Mouse (Mus musculus): ENCODE results near the gene Srrt.
A peak's percentile ranks its signal among the peaks of the same experiment; 100 is the strongest.
"Not testable (repeated sequence)": the region's sequence is repeated elsewhere in the genome, so short reads cannot be mapped to it uniquely, and the experiment has no call there.

Gene Srrt

GRCm38 (mm10) chr5:137295712-137296111 is 11.8 kb downstream of the Srrt start:
- DNase-seq (ENCODE audit: low spot score), result no peak

- no peak for DNase-seq (ENCODE audit: low spot score)
Measured at GRCm38 (mm10) chr5:137295296-137295695, 12.2 kb downstream of the Srrt start.

- no peak for DNase-seq (ENCODE audit: low spot score)
Measured at GRCm38 (mm10) chr5:137294744-137295093, 12.8 kb downstream of the Srrt start.

- DNase-seq (ENCODE audit: low spot score), result peak; percentile 95
Measured at GRCm38 (mm10) chr5:137293839-137294743, 13.4 kb downstream of the Srrt start, which contains the start of gene Ufsp1. Ufsp1 (plus strand) TSS chr5:137294629.

GRCm38 (mm10) chr5:137293282-137293681 is 14.2 kb downstream of the Srrt start:
- peak; percentile 64 for DNase-seq (ENCODE audit: low spot score)

- no peak for DNase-seq (ENCODE audit: low spot score)
Measured at GRCm38 (mm10) chr5:137291381-137291926, 16.0 kb downstream of the Srrt start.

GRCm38 (mm10) chr5:137290677-137291076 is 16.8 kb downstream of the Srrt start:
- DNase-seq (ENCODE audit: low spot score), result no peak

GRCm38 (mm10) chr5:137289591-137290365 is 17.7 kb downstream of the Srrt start:
- DNase-seq (ENCODE audit: low spot score), result no peak

GRCm38 (mm10) chr5:137288999-137289470 is 18.4 kb downstream of the Srrt start:
- DNase-seq (ENCODE audit: low spot score), result no peak

GRCm38 (mm10) chr5:137287953-137288743 is 19.3 kb downstream of the Srrt start:
- DNase-seq (ENCODE audit: low spot score), result no peak

- DNase-seq (ENCODE audit: low spot score), result no peak
Measured at GRCm38 (mm10) chr5:137287032-137287952, 20.2 kb downstream of the Srrt start, which contains the start of gene Ache. Ache (plus strand) TSS chr5:137287519.

GRCm38 (mm10) chr5:137286655-137287031 is 20.8 kb downstream of the Srrt start:
- peak; percentile 79 for DNase-seq (ENCODE audit: low spot score)

GRCm38 (mm10) chr5:137285986-137286385 is 21.5 kb downstream of the Srrt start:
- DNase-seq (ENCODE audit: low spot score), result no peak

GRCm38 (mm10) chr5:137285045-137285444 is 22.4 kb downstream of the Srrt start:
- DNase-seq (ENCODE audit: low spot score), result peak; percentile 65

- not testable (repeated sequence) for DNase-seq (ENCODE audit: low spot score)
Measured at GRCm38 (mm10) chr5:137284411-137284810, 23.1 kb downstream of the Srrt start.

- no peak for DNase-seq (ENCODE audit: low spot score)
Measured at GRCm38 (mm10) chr5:137277360-137278342, 29.8 kb downstream of the Srrt start.

GRCm38 (mm10) chr5:137268131-137268910 is 39.2 kb downstream of the Srrt start:
- no peak for DNase-seq (ENCODE audit: low spot score)

GRCm38 (mm10) chr5:137264787-137265186 is 42.7 kb downstream of the Srrt start:
- DNase-seq (ENCODE audit: low spot score), result no peak

All from adipocyte (in vitro differentiated cells).